Mouse (Mus musculus) lung, postnatal 0 days (tissue): ENCODE measurements at regions not wholly inside any gene's neighbourhood (a gene's known extent, or its start where the extent isn't known, plus 50 kb on each side); places are given as distances from the start of the nearest gene placed in this dataset.

Experiments
- CTCF ChIP-seq: IDR thresholded peaks from 2 replicates; pipeline ENCODE4 v1.5.1; 2016; ENCODE audit warnings: antibody characterized with exemption, mild to moderate bottlenecking
- EP300 ChIP-seq: IDR thresholded peaks from 2 replicates; pipeline ENCODE4 v1.6.1; 2016; ENCODE audit warnings: antibody characterized with exemption, mild to moderate bottlenecking, control low read depth

GRCm38 (mm10) chr8:6111351-6111750 lies 1006.2 kb upstream of the Slc10a2 start:
- TF ChIP-seq CTCF (no peak), EP300 (no peak)
